Mouse (Mus musculus) 3134 (cell line): ENCODE results near the gene Fgg.

Source experiments
- DNase-seq: peaks from one replicate; pipeline ENCODE4 v3.0.0-alpha.2; 2011; ENCODE audit warnings: low spot score; ENCODE audit not compliant: insufficient read length; ENCODE audit errors: extremely low read depth

The Fgg gene

GRCm38 (mm10) chr3:83007557-83007956 lies at the start of gene Fgg:
Gene Fgg, plus strand, starts transcription at chr3:83007724.
- DNase-seq, result no peak

- no peak for DNase-seq
Measured at GRCm38 (mm10) chr3:82971046-82971445, 36.5 kb upstream of the Fgg start.

- no peak for DNase-seq
Measured at GRCm38 (mm10) chr3:82980818-82981217, 26.7 kb upstream of the Fgg start.

- DNase-seq, result no peak
Measured at GRCm38 (mm10) chr3:82981861-82982260, 25.7 kb upstream of the Fgg start.

- DNase-seq, result no peak
Measured at GRCm38 (mm10) chr3:82984840-82985239, 22.7 kb upstream of the Fgg start.

- DNase-seq, result no peak
Measured at GRCm38 (mm10) chr3:82991963-82992362, 15.6 kb upstream of the Fgg start.

- DNase-seq, result no peak
Measured at GRCm38 (mm10) chr3:82992956-82993355, 14.6 kb upstream of the Fgg start.

GRCm38 (mm10) chr3:82995368-82995767 lies 12.2 kb upstream of the Fgg start:
- DNase-seq, result no peak

- no peak for DNase-seq
Measured at GRCm38 (mm10) chr3:82996656-82997055, 10.9 kb upstream of the Fgg start.

GRCm38 (mm10) chr3:82998772-82999463 lies 8.6 kb upstream of the Fgg start:
- DNase-seq, result no peak

GRCm38 (mm10) chr3:82999995-83000394 lies 7.5 kb upstream of the Fgg start:
- no peak for DNase-seq

- DNase-seq, result no peak
Measured at GRCm38 (mm10) chr3:83002191-83002590, 5.3 kb upstream of the Fgg start.

- no peak for DNase-seq
Measured at GRCm38 (mm10) chr3:83003068-83003467, 4.5 kb upstream of the Fgg start.

- DNase-seq, result no peak
Measured at GRCm38 (mm10) chr3:83004801-83005200, 2.7 kb upstream of the Fgg start.

GRCm38 (mm10) chr3:83010291-83010690 lies 2.8 kb downstream of the Fgg start:
- DNase-seq, result no peak

GRCm38 (mm10) chr3:83011136-83011535 lies 3.6 kb downstream of the Fgg start:
- no peak for DNase-seq

- no peak for DNase-seq
Measured at GRCm38 (mm10) chr3:83011565-83011964, 4.0 kb downstream of the Fgg start.

GRCm38 (mm10) chr3:83012636-83013035 lies 5.1 kb downstream of the Fgg start:
- DNase-seq, result no peak

GRCm38 (mm10) chr3:83013951-83014350 lies 6.4 kb downstream of the Fgg start:
- DNase-seq, result no peak

GRCm38 (mm10) chr3:83016236-83016635 lies 8.7 kb downstream of the Fgg start:
- DNase-seq, result no peak

- DNase-seq, result no peak
Measured at GRCm38 (mm10) chr3:83020387-83020786, 12.9 kb downstream of the Fgg start.

GRCm38 (mm10) chr3:83021176-83021575 lies 13.7 kb downstream of the Fgg start:
- DNase-seq, result no peak

- DNase-seq, result no peak
Measured at GRCm38 (mm10) chr3:83025036-83025435, 17.5 kb downstream of the Fgg start.
